8 mouse cellular contexts compared by ENCODE assay signal in the genomic region with DNA sequence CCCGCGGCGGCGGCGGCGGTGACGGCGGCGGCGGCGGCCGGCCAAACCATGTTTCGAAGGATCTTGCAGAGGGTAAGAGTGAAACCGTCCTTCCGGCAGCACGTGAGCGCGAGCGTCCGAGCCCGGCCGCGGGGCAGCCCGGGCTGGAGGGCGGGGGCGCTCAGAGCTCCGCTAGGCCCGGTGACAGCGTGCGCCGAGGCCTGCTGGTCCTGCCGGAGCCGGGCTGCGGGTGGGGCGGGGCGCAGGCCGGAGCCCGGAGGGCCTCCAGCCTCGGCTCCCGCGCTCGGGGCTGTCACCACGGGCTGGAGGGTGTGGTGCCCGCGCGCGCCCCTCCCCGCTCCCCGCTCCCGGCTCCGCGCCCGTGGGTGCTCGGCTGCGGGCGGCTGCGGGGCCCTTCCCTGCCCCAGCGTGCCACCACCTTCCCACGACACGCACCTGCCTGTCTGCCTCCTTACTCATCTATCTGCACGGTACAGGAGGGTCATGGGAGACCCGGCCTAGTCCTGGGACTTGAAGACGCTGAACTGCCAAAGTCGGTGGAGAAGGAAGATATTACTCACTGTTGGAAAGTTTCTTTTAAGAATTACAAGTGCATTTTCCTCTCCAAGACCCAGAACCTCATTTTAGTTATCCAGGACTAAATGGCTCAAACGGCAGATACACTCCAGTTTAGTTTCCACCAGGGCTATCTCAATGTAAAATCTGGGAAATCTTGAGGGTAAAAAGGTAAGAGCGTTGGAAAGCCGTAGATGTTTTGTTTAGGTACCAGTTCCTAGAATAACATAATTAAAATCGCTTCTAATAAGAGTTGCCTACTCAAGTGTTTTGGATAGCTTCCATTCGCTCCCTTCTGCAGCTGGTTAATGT. TPM values are rescaled to one million over a fixed set of nuclear protein-coding genes. Genes with fewer than 3 reads are reported as not detected.
DNase-seq lines count a peak whose midpoint lies in the region; ATAC-seq and TF ChIP-seq lines count a peak whose summit lies in the region.

No protein-coding gene starts in this region.

- 6% methylated on average over 42 of the region's 69 CpGs for WGBS in heart, embryonic 11.5 days (ENCODE audit: insufficient replicate concordance)
- WGBS in liver, embryonic 16.5 days (ENCODE audit: insufficient replicate concordance): 4% methylated on average over 60 of the region's 69 CpGs

- peaks cover 14% of the 10 kb centered on the region for H3K4me1 ChIP-seq in heart, embryonic 11.5 days (ENCODE audit: control insufficient read depth, insufficient read depth, low read length)
- H3K4me1 ChIP-seq in liver, embryonic 16.5 days (ENCODE audit: control insufficient read depth, low read depth, low read length): peaks cover 17% of the 10 kb centered on the region

- H3ac ChIP-seq in C2C12 (ENCODE audit: control insufficient read depth, insufficient read length, low read depth): peak overlapping the region; percentile 70

- TF ChIP-seq CTCF in C2C12 (IDR thresholded peaks at IDR 0.05; ENCODE audit: control insufficient read depth, insufficient read depth, insufficient read length): no peak

- no peaks in the 10 kb centered on the region for H3K9me3 ChIP-seq in heart, embryonic 11.5 days (replicated peaks; ENCODE audit: control insufficient read depth, low read length)
- no peaks in the 10 kb centered on the region for H3K9me3 ChIP-seq in liver, embryonic 16.5 days (replicated peaks; ENCODE audit: control insufficient read depth, low read length)

- peaks cover 32% of the 10 kb centered on the region for H3K79me3 ChIP-seq in C2C12 (ENCODE audit: low read depth)

- H3K9ac ChIP-seq in heart, embryonic 11.5 days (ENCODE audit: low read depth, low read length): peak overlapping the region; percentile 88
- H3K9ac ChIP-seq in liver, embryonic 16.5 days (ENCODE audit: low read depth, low read length): peak overlapping the region; percentile 86

- DNase-seq in heart, postnatal 14 days: no peak
- DNase-seq in brain, embryonic 18.5 days (ENCODE audit: low read depth, low spot score): peak; percentile 16
- DNase-seq in spleen, postnatal 4 days (ENCODE audit: low spot score in 2 of 2): peak; percentile 66 to 85
- no peak for DNase-seq in B cell, adult 2 months

- H3K27ac ChIP-seq in heart, embryonic 11.5 days (ENCODE audit: low read depth, low read length): peak overlapping the region; percentile 95
- H3K27ac ChIP-seq in liver, embryonic 16.5 days (ENCODE audit: low read length): peak overlapping the region; percentile 93

- H3K4me2 ChIP-seq in heart, embryonic 11.5 days: peak overlapping the region; percentile 81
- H3K4me2 ChIP-seq in liver, embryonic 16.5 days (ENCODE audit: low read depth, low read length): peak overlapping the region; percentile 82

- ATAC-seq in heart, embryonic 11.5 days (replicated peaks; ENCODE audit: insufficient number of reproducible peaks, low FRiP score, low TSS enrichment): peak; percentile 87
- ATAC-seq in granulocyte monocyte progenitor cell, adult 5-6 weeks (replicated peaks; ENCODE audit: poor library complexity, severe bottlenecking): peak; percentile 45
- ATAC-seq in liver, embryonic 16.5 days (ENCODE audit: low read depth): peak; percentile 85

- H3K79me2 ChIP-seq in C2C12 (ENCODE audit: control insufficient read depth, insufficient read depth): peaks cover 53% of the 10 kb centered on the region

- H3K36me3 ChIP-seq in heart, embryonic 11.5 days (ENCODE audit: control insufficient read depth, insufficient read depth, low read length): no peaks in the 10 kb centered on the region
- peaks cover 5% of the 10 kb centered on the region for H3K36me3 ChIP-seq in C2C12 (ENCODE audit: control insufficient read depth, insufficient read depth)
- H3K36me3 ChIP-seq in liver, embryonic 16.5 days (ENCODE audit: control insufficient read depth, insufficient read depth): no peaks in the 10 kb centered on the region; the same call in 1 of the 2 replicates

- intact Hi-C loops in heart, postnatal 14 days (cut with DNase I): no loop called here

- H3K4me3 ChIP-seq in heart, embryonic 11.5 days (ENCODE audit: low read depth, low read length): peak overlapping the region; percentile 71
- H3K4me3 ChIP-seq in C2C12 (ENCODE audit: insufficient read depth, poor library complexity, severe bottlenecking): peak overlapping the region; percentile 68
- H3K4me3 ChIP-seq in liver, embryonic 16.5 days (ENCODE audit: low read depth, low read length): peak overlapping the region; percentile 85

- H3K27me3 ChIP-seq in heart, embryonic 11.5 days (ENCODE audit: control insufficient read depth, insufficient read depth, low read length): no peaks in the 10 kb centered on the region
- no peaks in the 10 kb centered on the region for H3K27me3 ChIP-seq in C2C12 (ENCODE audit: control insufficient read depth, insufficient read depth, insufficient read length)
- H3K27me3 ChIP-seq in liver, embryonic 16.5 days (ENCODE audit: control insufficient read depth, insufficient read depth, low read depth, low read length): no peaks in the 10 kb centered on the region

TF ChIP-seq in C2C12, 6 proteins besides CTCF, POLR2A, EP300 and RAD21:
- TF ChIP-seq MYOG (IDR thresholded peaks at IDR 0.05; ENCODE audit: control insufficient read depth, extremely low read depth, insufficient read length) (no peak), CEBPB (IDR thresholded peaks at IDR 0.05; ENCODE audit: low read depth) (no peak), MAX (IDR thresholded peaks at IDR 0.05) (no peak), FOSL1 (IDR thresholded peaks at IDR 0.05; ENCODE audit: insufficient read depth, low read length, poor library complexity, severe bottlenecking) (no peak), MYOD1 (IDR thresholded peaks at IDR 0.05; ENCODE audit: control insufficient read depth, insufficient read length, low read depth) (no peak), USF1 (IDR thresholded peaks at IDR 0.05; ENCODE audit: low read depth) (no peak)
TF ChIP-seq in C2C12: peak in this region for 0.

RNA-seq across cellular contexts. Expression of gene Eea1, which starts 0.7 kb away (rescaled TPM):
- polyA plus RNA-seq in heart, embryonic 11.5 days (2014; fragmentation: Nextera tagmentation; extraction: Ambion mirVana): 16.6 and 21.5 TPM in 2 replicates
- 10 to 100 TPM; 31.7 TPM for total RNA-seq in heart, postnatal 14 days (2021)
- 3.6 TPM for polyA plus RNA-seq in C2C12 (2012; fragmentation: generic; extraction: Trizol)
- total RNA-seq in granulocyte monocyte progenitor cell, adult 5-6 weeks (2014; fragmentation: Nextera tagmentation): 18.9 and 24.7 TPM in 2 replicates
- total RNA-seq in granulocyte monocyte progenitor cell, adult 5-6 weeks (2017): 28.0 and 28.8 TPM in 2 replicates
- polyA plus RNA-seq in liver, embryonic 16.5 days (2015; fragmentation: Nextera tagmentation; extraction: Ambion mirVana): 7.5 and 7.8 TPM in 2 replicates

Comparison
In these comparisons a context has a peak if more than half of its experiments do, and no peak if none do; other contexts are left out.
1. DNase-seq: peak in brain, embryonic 18.5 days (single experiment) and spleen, postnatal 4 days (2 of 2); none in heart, postnatal 14 days (0 of 2) and B cell, adult 2 months (0 of 2).
2. Peak in every context shown above with its lines, with median percentiles within 50 percentile points of each other: ATAC-seq and H3K4me3 ChIP-seq.